ENCODE assay signal across 10 mouse cellular contexts in the genomic region with DNA sequence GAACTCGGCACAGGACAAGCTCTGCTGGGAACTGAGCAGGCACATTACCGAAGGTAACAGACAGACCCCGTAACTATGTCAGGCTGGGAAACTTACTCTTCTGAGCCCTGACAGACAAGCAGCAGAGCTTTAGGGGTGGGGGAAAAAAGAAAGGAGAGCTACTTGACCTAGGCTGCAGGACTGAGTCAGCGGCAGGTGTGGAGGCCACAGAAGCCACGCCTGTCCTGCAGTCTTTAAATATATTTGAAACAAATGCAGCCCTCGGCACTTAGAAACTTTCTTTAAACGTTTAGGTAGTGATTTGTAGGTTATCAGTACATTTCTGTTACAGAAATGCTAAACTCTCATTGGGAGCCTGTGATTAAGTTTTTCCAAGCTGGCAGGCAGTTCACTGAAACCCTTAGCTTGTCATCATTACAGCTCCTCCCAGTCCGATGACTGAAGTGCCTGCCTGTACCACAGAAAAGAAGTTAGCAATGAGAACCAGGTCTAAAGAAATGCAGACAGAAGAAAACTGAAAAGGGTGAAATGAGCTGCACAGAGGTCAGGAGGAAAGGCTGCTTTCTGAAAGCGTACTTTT. TPM values are rescaled to one million over a fixed set of nuclear protein-coding genes. Genes with fewer than 3 reads are reported as not detected.
DNase-seq lines count a peak whose midpoint lies in the region; ATAC-seq and TF ChIP-seq lines count a peak whose summit lies in the region.
"Had no signal": no experiment of that assay in that cellular context is flagged by ENCODE, and none has a peak within 500 bp of the region (broad histone marks: within the 10 kb centered on the region; RNA-seq: fewer than 3 reads in every experiment).

No protein-coding gene starts in this region.

- H3K4me1 ChIP-seq in forebrain, embryonic 10.5 days, result peaks cover 44% of the 10 kb centered on the region
- peaks cover 3% of the 10 kb centered on the region; the same call in 1 of the 2 replicates for H3K4me1 ChIP-seq in forebrain, embryonic 14.5 days (ENCODE audit: control insufficient read depth, insufficient read depth, low read length)
- peaks cover 42% of the 10 kb centered on the region for H3K4me1 ChIP-seq in liver, postnatal 0 days (ENCODE audit: insufficient read depth)
- peaks cover 54% of the 10 kb centered on the region for H3K4me1 ChIP-seq in liver, embryonic 11.5 days (replicated peaks; ENCODE audit: control insufficient read depth, insufficient read depth, low read length)
- peaks cover 16% of the 10 kb centered on the region for H3K4me1 ChIP-seq in hindbrain, embryonic 14.5 days (replicated peaks; ENCODE audit: control insufficient read depth, insufficient read depth, low read length)
- peaks cover 68% of the 10 kb centered on the region for H3K4me1 ChIP-seq in stomach, embryonic 14.5 days (ENCODE audit: control insufficient read depth, insufficient read depth, low read length)

- H3K27ac ChIP-seq in forebrain, embryonic 10.5 days, result peak overlapping the region; percentile 40; the same call in 1 of the 2 replicates
- H3K27ac ChIP-seq in forebrain, embryonic 14.5 days (ENCODE audit: low read depth, low read length), result no peak overlapping the region
- peak overlapping the region; percentile 18; the same call in 1 of the 2 replicates for H3K27ac ChIP-seq in liver, postnatal 0 days (ENCODE audit: low read depth)
- no peak overlapping the region for H3K27ac ChIP-seq in liver, embryonic 11.5 days (ENCODE audit: low read depth, low read length)
- H3K27ac ChIP-seq in hindbrain, embryonic 14.5 days, result 0 out of 2 replicates have a peak overlapping the region, but pooled peaks have one; percentile 26
- H3K27ac ChIP-seq in stomach, embryonic 14.5 days (ENCODE audit: low read length), result peak overlapping the region; percentile 82; the same call in 1 of the 2 replicates
- H3K27ac ChIP-seq: forebrain, embryonic 15.5 days; liver, embryonic 15.5 days had no signal

- no peak for DNase-seq in forebrain, embryonic 10.5 days (ENCODE audit: extremely low spot score, low spot score)
- DNase-seq in forebrain, embryonic 14.5 days (ENCODE audit: low spot score), result no peak
- DNase-seq in liver, postnatal 0 days, result no peak
- no peak for DNase-seq in liver, embryonic 11.5 days (ENCODE audit: low spot score)
- no peak for DNase-seq in hindbrain, embryonic 14.5 days (ENCODE audit: low spot score)
- DNase-seq in cerebellum, adult 11-12 months, result no peak
- no peak for DNase-seq in spleen, adult 18-20 months

- no peak for ATAC-seq in forebrain, embryonic 14.5 days
- ATAC-seq in liver, postnatal 0 days, result no peak
- no peak for ATAC-seq in liver, embryonic 11.5 days (replicated peaks; ENCODE audit: low FRiP score)
- ATAC-seq in hindbrain, embryonic 14.5 days (ENCODE audit: low FRiP score), result no peak
- ATAC-seq in stomach, embryonic 14.5 days (ENCODE audit: insufficient number of reproducible peaks, insufficient read depth, low FRiP score, low read depth), result no peak

- no peak overlapping the region for H3K4me3 ChIP-seq in forebrain, embryonic 10.5 days
- no peak overlapping the region for H3K4me3 ChIP-seq in forebrain, embryonic 14.5 days (ENCODE audit: low read depth, low read length)
- no peak overlapping the region for H3K4me3 ChIP-seq in liver, postnatal 0 days (ENCODE audit: low read depth, low read length)
- no peak overlapping the region for H3K4me3 ChIP-seq in liver, embryonic 11.5 days (ENCODE audit: low read depth, low read length)
- no peak overlapping the region for H3K4me3 ChIP-seq in hindbrain, embryonic 14.5 days (replicated peaks; ENCODE audit: low read length)
- no peak overlapping the region for H3K4me3 ChIP-seq in stomach, embryonic 14.5 days (ENCODE audit: low read depth, low read length)
- H3K4me3 ChIP-seq: forebrain, embryonic 15.5 days; liver, embryonic 15.5 days had no signal

- H3K36me3 ChIP-seq in forebrain, embryonic 10.5 days (replicated peaks), result peaks cover 34% of the 10 kb centered on the region
- 0 out of 2 replicates have a peak, but pooled peaks cover 4% of the 10 kb centered on the region for H3K36me3 ChIP-seq in forebrain, embryonic 14.5 days (ENCODE audit: control insufficient read depth, insufficient read depth, low read length)
- 0 out of 2 replicates have a peak, but pooled peaks cover 2% of the 10 kb centered on the region for H3K36me3 ChIP-seq in liver, postnatal 0 days (replicated peaks; ENCODE audit: insufficient read depth, low read length)
- peaks cover 9% of the 10 kb centered on the region for H3K36me3 ChIP-seq in liver, embryonic 11.5 days (ENCODE audit: control insufficient read depth, insufficient read depth, low read length)
- peaks cover 5% of the 10 kb centered on the region; the same call in 1 of the 2 replicates for H3K36me3 ChIP-seq in hindbrain, embryonic 14.5 days (replicated peaks; ENCODE audit: control insufficient read depth, insufficient read depth)
- peaks cover 11% of the 10 kb centered on the region for H3K36me3 ChIP-seq in stomach, embryonic 14.5 days (ENCODE audit: control insufficient read depth, insufficient read depth, low read length)
- H3K36me3 ChIP-seq: forebrain, embryonic 15.5 days had no signal

- no peaks in the 10 kb centered on the region for H3K27me3 ChIP-seq in forebrain, embryonic 10.5 days (ENCODE audit: poor library complexity, severe bottlenecking)
- no peaks in the 10 kb centered on the region for H3K27me3 ChIP-seq in forebrain, embryonic 14.5 days (replicated peaks; ENCODE audit: control insufficient read depth, insufficient read depth, low read length)
- H3K27me3 ChIP-seq in liver, postnatal 0 days (ENCODE audit: insufficient read depth, low read length), result no peaks in the 10 kb centered on the region
- no peaks in the 10 kb centered on the region for H3K27me3 ChIP-seq in liver, embryonic 11.5 days (replicated peaks; ENCODE audit: control insufficient read depth, insufficient read depth, low read length)
- H3K27me3 ChIP-seq in hindbrain, embryonic 14.5 days (ENCODE audit: control insufficient read depth, insufficient read depth, low read length), result no peaks in the 10 kb centered on the region
- H3K27me3 ChIP-seq in stomach, embryonic 14.5 days (ENCODE audit: control insufficient read depth, insufficient read depth, low read length), result no peaks in the 10 kb centered on the region
- H3K27me3 ChIP-seq: forebrain, embryonic 15.5 days; liver, embryonic 15.5 days had no signal

- H3K4me2 ChIP-seq in forebrain, embryonic 14.5 days (ENCODE audit: low read length), result no peak overlapping the region
- no peak overlapping the region for H3K4me2 ChIP-seq in liver, postnatal 0 days (ENCODE audit: low read depth, low read length)
- H3K4me2 ChIP-seq in liver, embryonic 11.5 days, result no peak overlapping the region
- no peak overlapping the region for H3K4me2 ChIP-seq in hindbrain, embryonic 14.5 days (replicated peaks)
- peak overlapping the region; percentile 21; the same call in 1 of the 2 replicates for H3K4me2 ChIP-seq in stomach, embryonic 14.5 days (replicated peaks; ENCODE audit: low read depth, low read length)
- H3K4me2 ChIP-seq: forebrain, embryonic 15.5 days; liver, embryonic 15.5 days had no signal

- no peak for TF ChIP-seq CTCF in liver, postnatal 0 days (IDR thresholded peaks at IDR 0.05; ENCODE audit: low read depth)

- TF ChIP-seq EP300 in liver, postnatal 0 days (IDR thresholded peaks at IDR 0.05; ENCODE audit: low read depth), result no peak

- 70% methylated on average over 9 of the region's 9 CpGs for WGBS in forebrain, embryonic 10.5 days
- WGBS in forebrain, embryonic 14.5 days, result 82% methylated on average over 9 of the region's 9 CpGs
- WGBS in liver, postnatal 0 days (ENCODE audit: insufficient replicate concordance), result 51% methylated on average over 9 of the region's 9 CpGs
- WGBS in liver, embryonic 11.5 days, result 52% methylated on average over 9 of the region's 9 CpGs
- WGBS in hindbrain, embryonic 14.5 days, result 80% methylated on average over 9 of the region's 9 CpGs
- 22% methylated on average over 9 of the region's 9 CpGs for WGBS in stomach, embryonic 14.5 days

- H3K9ac ChIP-seq in forebrain, embryonic 14.5 days (ENCODE audit: low read length), result no peak overlapping the region
- no peak overlapping the region; the same call in 1 of the 2 replicates for H3K9ac ChIP-seq in liver, postnatal 0 days (replicated peaks)
- H3K9ac ChIP-seq in liver, embryonic 11.5 days (ENCODE audit: low read depth, low read length), result no peak overlapping the region
- no peak overlapping the region for H3K9ac ChIP-seq in hindbrain, embryonic 14.5 days
- no peak overlapping the region for H3K9ac ChIP-seq in stomach, embryonic 14.5 days (replicated peaks; ENCODE audit: low read depth, low read length)
- H3K9ac ChIP-seq: forebrain, embryonic 15.5 days; liver, embryonic 15.5 days had no signal

- no peaks in the 10 kb centered on the region for H3K9me3 ChIP-seq in forebrain, embryonic 10.5 days
- H3K9me3 ChIP-seq in forebrain, embryonic 14.5 days (replicated peaks; ENCODE audit: control insufficient read depth, low read length), result no peaks in the 10 kb centered on the region
- H3K9me3 ChIP-seq in liver, postnatal 0 days (ENCODE audit: low read length), result no peaks in the 10 kb centered on the region
- no peaks in the 10 kb centered on the region for H3K9me3 ChIP-seq in liver, embryonic 11.5 days (ENCODE audit: control insufficient read depth, low read length)
- no peaks in the 10 kb centered on the region for H3K9me3 ChIP-seq in hindbrain, embryonic 14.5 days (ENCODE audit: control insufficient read depth, low read length)
- no peaks in the 10 kb centered on the region; the same call in 1 of the 2 replicates for H3K9me3 ChIP-seq in stomach, embryonic 14.5 days (ENCODE audit: control insufficient read depth, low read depth, low read length)
- H3K9me3 ChIP-seq: forebrain, embryonic 15.5 days; liver, embryonic 15.5 days had no signal

RNA-seq across cellular contexts. Expression of gene Igf2r, which starts 18.8 kb away (rescaled TPM):
- 20.0 and 20.5 TPM in 2 replicates for polyA plus RNA-seq in forebrain, embryonic 10.5 days (2016; fragmentation: Nextera tagmentation; extraction: Ambion mirVana)
- 9.6 and 10.9 TPM in 2 replicates for polyA plus RNA-seq in forebrain, embryonic 14.5 days (2014; fragmentation: Nextera tagmentation; extraction: Ambion mirVana)
- polyA plus RNA-seq in liver, postnatal 0 days (2015; fragmentation: Nextera tagmentation; extraction: Ambion mirVana), result 4.5 and 6.5 TPM in 2 replicates
- polyA plus RNA-seq in liver, embryonic 11.5 days (2014; fragmentation: Nextera tagmentation; extraction: Ambion mirVana), result 41.8 and 43.7 TPM in 2 replicates
- 13.1 and 14.9 TPM in 2 replicates for polyA plus RNA-seq in hindbrain, embryonic 14.5 days (2014; fragmentation: Nextera tagmentation; extraction: Ambion mirVana)
- polyA plus RNA-seq in stomach, embryonic 14.5 days (2014; fragmentation: Nextera tagmentation; extraction: Ambion mirVana), result 46.0 and 51.7 TPM in 2 replicates

Comparison
In these comparisons a context has a peak if more than half of its experiments do, and no peak if none do; other contexts are left out.
1. H3K27ac ChIP-seq: peak in forebrain, embryonic 10.5 days (single experiment), liver, postnatal 0 days (single experiment), hindbrain, embryonic 14.5 days (single experiment) and stomach, embryonic 14.5 days (single experiment); none in forebrain, embryonic 14.5 days (single experiment) and liver, embryonic 11.5 days (single experiment).